Mouse (Mus musculus) left cerebral cortex, postnatal 36 days (tissue): Measurements from ENCODE around the gene Rab1b. TPM values are rescaled to one million over a fixed set of nuclear protein-coding genes. Genes with fewer than 3 reads are reported as not detected.
A peak's percentile ranks its signal among the peaks of the same experiment; 100 is the strongest.
"Not testable (repeated sequence)": the region's sequence is repeated elsewhere in the genome, so short reads cannot be mapped to it uniquely, and the experiment has no call there.

Experiments
- DNase-seq, 2 experiments: peaks; one replicate each; pipeline ENCODE4 v3.0.0; 2021 to 2022; ENCODE audit warnings: low spot score in 2 of 2, mixed read lengths in 1 of 2
- intact Hi-C: fragments of 180-260 bp; cut with DNase I; formaldehyde crosslinking; loops from one replicate; pipeline ENCODE4 v1.15.1; 2025
- total RNA-seq, 2 experiments: library from RNA; stranded (reverse); gene quantifications; 2 replicates each; pipeline ENCODE4 v1.2.3; 2021

Rab1b gene
- 100 to 1,000 TPM; 141 to 170 TPM for total RNA-seq

- intact Hi-C loops: no loop called here
- peak; percentile 99 for DNase-seq
Measured at GRCm38 (mm10) chr19:5106731-5107191, at the start of gene Rab1b. Rab1b (minus strand) TSS chr19:5107072.

- intact Hi-C loops: loop anchor here (5.0 kb wide), 1 partner anchor 120 kb away; the partner anchor contains the start of gene Pacs1
Measured at GRCm38 (mm10) chr19:5152261-5152660, 45.4 kb upstream of the Rab1b start.

GRCm38 (mm10) chr19:5151741-5152140 is 44.9 kb upstream of the Rab1b start:
- intact Hi-C loops: loop anchor here (5.0 kb wide), 1 partner anchor 121 kb away; the partner anchor contains the start of gene Pacs1
- no peak for DNase-seq

More at GRCm38 (mm10) chr19:5152261-5152660, 45.4 kb upstream of the Rab1b start:
- no peak for DNase-seq

DNA sequence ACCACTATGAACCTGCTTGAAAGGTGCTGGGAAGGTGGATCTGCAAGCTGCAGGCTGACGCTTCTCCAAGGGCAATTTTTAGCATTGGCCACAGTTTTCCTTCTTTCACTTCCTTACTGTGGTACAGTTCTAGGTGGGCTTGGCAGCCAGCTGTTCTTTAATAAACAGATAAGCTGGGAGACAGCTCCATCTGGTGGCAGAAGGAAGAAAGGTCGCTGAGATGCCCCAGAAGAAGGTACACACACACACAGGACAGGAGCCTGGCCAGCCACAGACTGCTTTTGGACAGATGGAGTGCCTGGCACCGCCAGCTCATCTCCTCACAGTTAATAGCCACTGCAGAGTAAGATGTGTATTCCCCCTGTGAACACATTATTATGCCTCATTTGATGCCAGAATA is 44.5 kb upstream of the Rab1b start:
- peak; percentile 64 to 72 for DNase-seq
- intact Hi-C loops: loop anchor here (5.0 kb wide), 1 partner anchor 121 kb away; the partner anchor contains the start of gene Pacs1

DNA sequence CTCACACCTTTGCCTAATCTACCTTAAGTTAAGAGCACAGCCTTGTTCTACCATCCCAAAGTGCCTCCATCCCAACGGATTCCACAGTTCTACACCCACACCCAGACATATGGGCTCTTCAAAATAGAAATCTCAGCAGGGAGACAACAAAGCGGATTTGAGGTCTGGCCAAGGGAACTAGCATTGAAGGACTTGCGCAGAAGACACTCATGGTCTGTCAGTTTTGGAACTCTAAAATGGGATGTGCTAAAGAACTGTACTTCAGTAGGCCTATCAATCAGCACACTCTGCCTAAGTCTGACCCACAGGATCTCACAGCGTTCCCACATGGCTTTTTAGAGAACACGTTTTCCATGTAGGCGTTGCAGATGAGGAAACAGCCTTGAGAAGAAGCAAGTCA is 43.5 kb upstream of the Rab1b start:
- intact Hi-C loops: loop anchor here (1.0 to 5.0 kb wide), 2 partner anchors 55 to 122 kb away; partner anchors contain the start of gene Pacs1

GRCm38 (mm10) chr19:5149041-5149440 is 42.2 kb upstream of the Rab1b start:
- DNase-seq, intact Hi-C loops: not testable (repeated sequence)

More for the DNA sequence above, 43.5 kb upstream of the Rab1b start:
- DNase-seq: peak; percentile 73 to 80

- intact Hi-C loops: no loop called here
- DNase-seq: peak; percentile 58 to 71
Measured at GRCm38 (mm10) chr19:5139640-5140039, 32.8 kb upstream of the Rab1b start.

- intact Hi-C loops: no loop called here
Measured at GRCm38 (mm10) chr19:5131237-5131636, 24.4 kb upstream of the Rab1b start.

GRCm38 (mm10) chr19:5129770-5130169 is 22.9 kb upstream of the Rab1b start:
- intact Hi-C loops: no loop called here
- no peak for DNase-seq

More at GRCm38 (mm10) chr19:5131237-5131636, 24.4 kb upstream of the Rab1b start:
- DNase-seq: no peak

- intact Hi-C loops: no loop called here
- no peak for DNase-seq
Measured at GRCm38 (mm10) chr19:5124055-5124614, 17.3 kb upstream of the Rab1b start.

GRCm38 (mm10) chr19:5123241-5123640 is 16.4 kb upstream of the Rab1b start:
- intact Hi-C loops: no loop called here
- DNase-seq: no peak

- intact Hi-C loops: no loop called here
- DNase-seq: no peak
Measured at GRCm38 (mm10) chr19:5122492-5122891, 15.6 kb upstream of the Rab1b start.

- DNase-seq: no peak
Measured at GRCm38 (mm10) chr19:5118384-5118698, 11.5 kb upstream of the Rab1b start, which contains the start of gene Klc2. Klc2 (minus strand) TSS chr19:5118560.

GRCm38 (mm10) chr19:5117494-5118383 is 10.9 kb upstream of the Rab1b start:
- peak; percentile 90 to 91 for DNase-seq
- intact Hi-C loops: no loop called here

More at GRCm38 (mm10) chr19:5118384-5118698, 11.5 kb upstream of the Rab1b start, which contains the start of gene Klc2:
- intact Hi-C loops: no loop called here

GRCm38 (mm10) chr19:5113783-5114182 is 6.9 kb upstream of the Rab1b start:
- intact Hi-C loops: no loop called here
- DNase-seq: no peak

- DNase-seq: no peak
- intact Hi-C loops: no loop called here
Measured at GRCm38 (mm10) chr19:5109659-5110453, 3.0 kb upstream of the Rab1b start.

- intact Hi-C loops: no loop called here
- no peak for DNase-seq
Measured at GRCm38 (mm10) chr19:5108702-5109101, 1.8 kb upstream of the Rab1b start.

GRCm38 (mm10) chr19:5108271-5108575 is 1.4 kb upstream of the Rab1b start:
- no peak for DNase-seq

GRCm38 (mm10) chr19:5107556-5108270 is 841 bp upstream of the Rab1b start:
- intact Hi-C loops: no loop called here
- DNase-seq: no peak

More at GRCm38 (mm10) chr19:5108271-5108575, 1.4 kb upstream of the Rab1b start:
- intact Hi-C loops: no loop called here
